Mouse (Mus musculus): ENCODE data around the gene Atrnl1.

DNA sequence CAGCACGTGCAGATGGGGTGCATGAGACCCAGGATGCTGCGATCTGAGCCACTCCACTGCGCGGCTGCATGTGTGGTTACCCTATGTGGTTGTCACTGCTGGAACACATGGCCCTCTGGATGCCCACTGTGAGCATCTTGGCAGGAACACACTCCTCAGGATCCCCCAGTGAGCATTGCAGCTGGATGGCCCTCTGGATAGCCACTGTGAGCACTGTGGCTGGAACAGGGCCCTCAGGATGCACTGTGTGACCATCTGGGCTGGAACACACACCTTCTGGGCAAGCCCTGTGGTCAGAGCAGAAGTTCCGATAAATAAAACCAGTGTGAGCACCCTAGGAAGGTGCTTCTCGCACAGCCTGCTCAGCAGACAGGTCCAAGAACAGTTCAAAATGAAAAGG, 364.4 kb downstream of the Atrnl1 start:
- no peak for TF ChIP-seq CTCF (IDR thresholded peaks at IDR 0.05; ENCODE audit: low read depth)
- no peak for TF ChIP-seq EP300 (optimal IDR thresholded peaks at IDR 0.05)

All from stomach, postnatal 0 days (tissue).